Mouse (Mus musculus): ENCODE data around the gene Psd. TPM values are rescaled to one million over a fixed set of nuclear protein-coding genes. Genes with fewer than 3 reads are reported as not detected.

Gene Psd
- 12.0 and 13.4 TPM in 2 replicates for polyA plus RNA-seq (2016; fragmentation: Nextera tagmentation; extraction: Ambion mirVana)

DNA sequence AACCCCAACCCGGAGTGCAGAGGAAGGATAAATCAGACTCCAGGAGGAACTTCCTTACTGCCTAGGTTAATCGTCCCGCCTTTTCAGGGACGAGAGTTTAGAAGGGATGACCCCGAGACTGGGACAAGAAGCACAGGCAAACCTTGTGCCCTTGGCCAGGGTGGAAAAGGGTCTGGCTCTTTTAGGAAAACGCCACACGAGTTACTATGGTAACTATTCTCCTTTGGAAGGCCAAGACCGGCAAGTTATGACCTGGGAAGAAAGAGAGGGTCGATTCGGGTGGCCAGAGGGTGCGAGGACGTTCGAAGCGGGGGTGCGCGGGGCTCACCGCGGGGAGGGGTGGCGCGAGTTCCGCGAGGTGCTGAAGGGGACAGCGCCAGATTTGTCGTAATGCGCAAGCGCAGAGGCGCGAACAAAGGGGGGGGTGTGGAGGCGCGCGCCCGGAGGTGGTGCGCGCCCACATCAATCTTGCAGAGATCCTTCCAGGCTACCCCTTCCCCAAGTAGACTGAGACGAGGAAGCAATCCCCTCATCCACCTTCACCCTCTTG lies at the start of gene Psd:
Gene Psd, minus strand, starts transcription at position 401 of the 550 bp plus-strand sequence.
- no peak for ATAC-seq (ENCODE audit: insufficient number of reproducible peaks, low FRiP score)
- peak within 1 kb of the TSS; percentile 70; the same call in 1 of the 2 replicates for H3K27ac ChIP-seq (ENCODE audit: poor library complexity, severe bottlenecking)
- peak within 1 kb of the TSS; percentile 81 for H3K4me3 ChIP-seq
- peaks cover 22% of the 10 kb centered on the region for H3K4me1 ChIP-seq (replicated peaks)
- WGBS = under 1% methylated on average over 35 of the region's 35 CpGs
- peak within 1 kb of the TSS; percentile 84 for H3K9ac ChIP-seq
- peaks cover 58% of the 10 kb centered on the region for H3K27me3 ChIP-seq (replicated peaks)
- H3K36me3 ChIP-seq = peaks cover 13% of the 10 kb centered on the region
- H3K9me3 ChIP-seq (replicated peaks) = no peaks in the 10 kb centered on the region
- H3K4me2 ChIP-seq = peak within 1 kb of the TSS; percentile 99

DNA sequence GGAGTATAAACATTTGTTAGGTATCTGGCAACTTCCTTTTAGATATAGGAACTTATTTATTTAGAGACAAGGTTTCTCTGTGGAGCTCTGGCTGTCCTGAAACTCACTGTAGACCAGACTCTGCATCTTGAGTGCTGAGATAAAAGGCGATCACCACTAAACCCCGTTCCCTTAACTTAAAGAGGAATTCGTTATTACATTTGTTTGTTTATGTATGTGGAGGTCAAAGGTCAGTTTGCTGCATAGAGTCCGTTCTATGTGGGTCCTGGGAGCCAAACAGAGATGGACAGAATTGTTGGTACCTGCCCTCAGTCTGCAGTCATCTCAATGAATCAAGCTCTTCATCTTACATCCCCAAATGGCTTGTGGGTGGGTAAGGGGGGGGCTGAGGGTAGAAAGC lies 48.9 kb upstream of the Psd start:
- no peaks in the 10 kb centered on the region for H3K9me3 ChIP-seq (replicated peaks)
- no peak overlapping the region for H3K9ac ChIP-seq
- H3K4me1 ChIP-seq (replicated peaks) = no peaks in the 10 kb centered on the region; the same call in 1 of the 2 replicates
- no peak for ATAC-seq (ENCODE audit: insufficient number of reproducible peaks, low FRiP score)
- no peak overlapping the region for H3K4me3 ChIP-seq
- no peak overlapping the region for H3K27ac ChIP-seq (ENCODE audit: poor library complexity, severe bottlenecking)
- peaks cover 46% of the 10 kb centered on the region for H3K36me3 ChIP-seq
- H3K4me2 ChIP-seq = no peak overlapping the region
- no peaks in the 10 kb centered on the region for H3K27me3 ChIP-seq (replicated peaks)
- WGBS = 48% methylated on average over 4 of the region's 4 CpGs

DNA sequence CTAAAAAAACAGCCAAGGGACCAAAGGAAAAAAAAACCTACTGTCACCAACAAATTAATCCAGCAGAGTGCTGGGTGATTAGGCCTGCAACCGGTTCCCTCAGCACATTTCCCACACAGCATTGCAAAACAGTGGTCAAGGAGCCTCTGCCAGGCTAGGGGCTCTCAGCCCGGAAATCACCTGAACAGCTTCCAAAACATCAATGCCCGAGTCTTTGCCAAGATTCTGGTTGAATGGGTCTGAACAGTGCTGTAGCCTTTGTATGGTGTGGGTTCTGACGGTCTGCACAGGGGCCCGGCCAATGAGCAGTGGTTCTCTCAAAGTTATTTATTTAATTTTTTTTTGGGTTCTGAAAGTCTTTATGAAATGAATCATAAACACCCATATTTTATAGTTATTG lies 48.5 kb upstream of the Psd start:
- H3K4me1 ChIP-seq (replicated peaks) = no peaks in the 10 kb centered on the region; the same call in 1 of the 2 replicates
- H3K4me3 ChIP-seq = no peak overlapping the region
- no peak overlapping the region for H3K27ac ChIP-seq (ENCODE audit: poor library complexity, severe bottlenecking)
- no peak overlapping the region for H3K9ac ChIP-seq
- ATAC-seq (ENCODE audit: insufficient number of reproducible peaks, low FRiP score) = no peak
- no peaks in the 10 kb centered on the region for H3K9me3 ChIP-seq (replicated peaks)
- no peaks in the 10 kb centered on the region for H3K27me3 ChIP-seq (replicated peaks)
- 77% methylated on average over 5 of the region's 5 CpGs for WGBS
- no peak overlapping the region for H3K4me2 ChIP-seq
- peaks cover 42% of the 10 kb centered on the region for H3K36me3 ChIP-seq

DNA sequence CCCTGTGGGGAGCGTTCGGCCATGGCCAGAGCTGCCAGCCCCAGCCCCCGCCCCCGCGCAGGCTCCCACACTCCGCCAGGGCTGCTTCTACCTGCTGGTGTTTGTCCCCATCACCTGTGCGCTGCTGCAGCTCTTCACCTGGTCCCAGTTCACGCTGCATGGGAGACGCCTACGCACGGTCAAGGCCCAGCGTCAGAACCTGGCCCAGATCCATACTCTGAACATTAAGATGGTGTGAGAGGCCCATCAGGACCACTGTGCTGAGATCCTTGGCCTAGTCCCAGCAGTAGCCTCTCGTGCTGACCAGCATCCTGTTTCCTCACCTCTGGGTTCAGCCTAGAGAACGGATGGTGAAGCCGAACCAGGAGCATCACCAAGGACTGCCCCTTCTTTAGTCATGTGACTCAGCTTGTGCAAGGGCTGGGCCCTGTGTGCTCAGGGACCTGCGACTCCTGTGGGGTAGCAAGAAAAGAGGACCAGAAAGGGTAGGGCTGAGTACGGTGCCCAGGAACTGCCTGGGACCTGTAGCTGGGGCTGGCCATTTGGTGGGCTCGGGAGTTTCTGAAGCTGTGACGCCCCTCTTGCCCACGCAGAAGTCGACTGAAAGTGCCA lies 47.6 kb upstream of the Psd start:
- H3K4me3 ChIP-seq = no peak overlapping the region
- ATAC-seq (ENCODE audit: insufficient number of reproducible peaks, low FRiP score) = 0 out of 2 replicates have a peak, but pooled peaks have one; percentile 33

DNA sequence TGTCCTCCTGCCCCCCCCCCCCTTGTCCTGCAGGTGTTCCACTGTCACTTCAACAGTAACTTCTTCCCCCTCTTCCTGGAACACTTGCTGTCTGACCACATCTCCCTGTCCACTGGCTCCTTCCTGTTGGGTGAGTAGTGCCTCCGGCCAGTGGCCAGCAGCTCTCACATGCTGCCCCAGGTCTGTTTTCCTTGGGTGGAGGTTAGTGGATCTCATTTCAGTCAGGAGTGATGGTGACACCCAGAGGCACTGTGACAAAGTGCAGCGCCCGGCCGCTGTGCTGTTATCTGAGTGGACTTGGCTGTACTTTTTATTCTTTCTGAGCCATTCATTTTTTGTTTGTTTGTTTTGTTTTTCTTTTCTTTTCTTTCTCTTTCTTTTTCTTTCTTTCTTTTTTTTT lies 42.2 kb upstream of the Psd start:
- Histone ChIP-seq H3K27ac (ENCODE audit: poor library complexity, severe bottlenecking) (no peak overlapping the region), H3K9ac (no peak overlapping the region), H3K4me1 (replicated peaks) (0 out of 2 replicates have a peak, but pooled peaks cover 2% of the 10 kb centered on the region), H3K4me3 (no peak overlapping the region), H3K9me3 (replicated peaks) (no peaks in the 10 kb centered on the region), H3K36me3 (no peaks in the 10 kb centered on the region), H3K4me2 (no peak overlapping the region), H3K27me3 (replicated peaks) (no peaks in the 10 kb centered on the region)
- 13% methylated on average over 4 of the region's 4 CpGs for WGBS
- peak; percentile 71; the same call in 1 of the 2 replicates for ATAC-seq (ENCODE audit: insufficient number of reproducible peaks, low FRiP score)

More for the DNA sequence above, 47.6 kb upstream of the Psd start:
- Histone ChIP-seq H3K9ac (no peak overlapping the region), H3K9me3 (replicated peaks) (no peaks in the 10 kb centered on the region), H3K36me3 (peaks cover 33% of the 10 kb centered on the region), H3K4me1 (replicated peaks) (no peaks in the 10 kb centered on the region; the same call in 1 of the 2 replicates), H3K27me3 (replicated peaks) (no peaks in the 10 kb centered on the region), H3K4me2 (no peak overlapping the region), H3K27ac (ENCODE audit: poor library complexity, severe bottlenecking) (no peak overlapping the region)
- WGBS = 62% methylated on average over 21 of the region's 21 CpGs

DNA sequence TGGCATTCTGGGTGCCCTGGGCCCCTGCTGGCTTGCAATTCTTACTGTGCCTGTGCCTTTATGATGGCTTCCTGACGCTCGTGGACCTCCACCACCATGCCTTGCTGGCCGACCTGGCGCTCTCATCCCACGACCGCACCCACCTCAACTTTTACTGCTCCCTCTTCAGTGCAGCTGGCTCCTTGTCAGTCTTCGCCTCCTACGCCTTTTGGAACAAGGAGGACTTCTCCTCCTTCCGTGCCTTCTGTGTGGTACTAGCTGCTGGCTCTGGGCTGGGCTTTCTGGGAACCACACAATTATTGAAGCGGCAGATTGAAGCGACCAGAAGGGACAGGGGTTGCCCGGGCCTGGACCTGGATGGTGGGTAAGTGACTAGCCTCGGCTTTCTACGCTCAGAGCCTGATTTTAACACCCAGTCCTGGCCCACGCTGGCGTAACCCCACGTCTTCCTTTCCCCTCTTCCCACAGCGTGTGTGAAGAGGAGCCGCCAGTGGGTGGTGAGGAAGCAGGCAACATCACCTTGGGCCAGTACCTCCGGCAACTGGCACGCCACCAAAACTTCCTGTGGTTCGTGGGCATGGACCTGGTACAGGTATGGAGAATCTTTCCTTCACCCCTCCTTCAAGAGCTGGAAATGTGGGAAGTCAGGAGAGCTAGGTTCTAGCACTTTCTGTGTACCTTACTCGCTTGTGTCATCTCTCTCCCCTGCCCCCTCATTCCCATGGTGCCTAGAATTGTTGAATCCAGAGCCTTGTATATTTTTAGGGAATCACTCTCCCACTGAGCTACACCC lies 41.0 kb upstream of the Psd start:
- Histone ChIP-seq H3K4me1 (replicated peaks) (0 out of 2 replicates have a peak, but pooled peaks cover 2% of the 10 kb centered on the region), H3K4me3 (no peak overlapping the region), H3K27me3 (replicated peaks) (no peaks in the 10 kb centered on the region), H3K36me3 (no peaks in the 10 kb centered on the region), H3K27ac (ENCODE audit: poor library complexity, severe bottlenecking) (no peak overlapping the region), H3K9me3 (replicated peaks) (no peaks in the 10 kb centered on the region), H3K4me2 (no peak overlapping the region), H3K9ac (no peak overlapping the region)
- ATAC-seq (ENCODE audit: insufficient number of reproducible peaks, low FRiP score) = no peak
- WGBS = 83% methylated on average over 23 of the region's 23 CpGs

DNA sequence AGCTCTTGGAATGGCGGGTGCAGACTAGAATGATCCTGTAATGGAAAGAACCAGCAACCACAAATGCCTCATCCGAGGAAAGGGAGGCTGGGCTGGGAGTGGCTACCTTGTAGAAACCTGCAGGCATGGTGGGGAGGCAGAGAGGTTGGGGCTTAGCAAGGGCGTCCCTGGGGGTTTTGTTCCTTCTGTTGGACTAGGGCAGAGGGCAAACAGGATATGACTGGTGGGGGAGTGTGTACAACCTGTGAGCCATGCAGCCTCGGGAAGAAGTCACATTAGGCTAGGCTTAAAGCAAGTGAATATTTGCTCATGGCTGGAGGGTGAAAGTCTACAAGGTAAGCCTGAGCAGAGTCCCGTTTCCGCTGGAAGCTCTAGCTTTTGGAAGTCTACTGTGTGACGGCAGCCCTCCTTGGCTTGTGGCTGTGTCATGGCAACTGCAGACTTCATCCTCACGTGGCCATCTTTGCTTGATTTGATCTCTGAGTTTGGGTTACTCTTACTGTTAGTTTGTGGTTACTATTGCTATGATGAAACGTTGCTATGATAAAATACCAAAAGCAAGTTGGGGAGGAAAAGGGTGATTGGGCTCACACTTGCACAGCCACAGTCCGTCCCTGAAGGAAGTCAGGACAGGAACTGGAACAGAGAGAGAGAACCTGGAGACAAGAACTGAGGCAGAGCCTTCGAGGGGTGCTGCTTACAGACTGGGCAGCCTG lies 36.5 kb upstream of the Psd start:
- Histone ChIP-seq H3K4me2 (no peak overlapping the region), H3K9me3 (replicated peaks) (no peaks in the 10 kb centered on the region), H3K27me3 (replicated peaks) (peaks cover 2% of the 10 kb centered on the region), H3K4me3 (no peak overlapping the region), H3K27ac (ENCODE audit: poor library complexity, severe bottlenecking) (no peak overlapping the region), H3K9ac (no peak overlapping the region), H3K36me3 (no peaks in the 10 kb centered on the region), H3K4me1 (replicated peaks) (no peaks in the 10 kb centered on the region)
- 78% methylated on average over 11 of the region's 11 CpGs for WGBS
- no peak for ATAC-seq (ENCODE audit: insufficient number of reproducible peaks, low FRiP score)

DNA sequence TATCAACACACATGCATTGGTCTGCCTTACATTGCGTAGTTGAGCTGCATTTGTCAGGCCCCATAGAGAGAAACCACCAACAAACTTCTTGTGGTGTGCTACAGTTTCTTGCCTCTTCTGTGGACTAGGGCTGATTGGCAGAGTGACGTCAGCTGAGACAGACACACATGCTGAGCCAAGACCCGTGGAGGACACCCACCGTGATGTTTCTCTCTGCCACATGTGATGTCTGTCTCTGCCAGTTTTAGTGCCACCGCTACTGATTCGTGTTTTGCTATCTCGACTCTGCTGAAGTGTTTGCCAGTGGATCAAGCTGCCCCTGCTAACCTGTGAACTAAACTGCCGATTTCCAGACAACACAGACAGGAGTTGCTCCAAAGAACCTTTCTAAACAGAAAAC lies 35.1 kb upstream of the Psd start:
- H3K27ac ChIP-seq (ENCODE audit: poor library complexity, severe bottlenecking) = no peak overlapping the region
- no peaks in the 10 kb centered on the region for H3K9me3 ChIP-seq (replicated peaks)
- H3K4me2 ChIP-seq = no peak overlapping the region
- ATAC-seq (ENCODE audit: insufficient number of reproducible peaks, low FRiP score) = no peak
- peaks cover 14% of the 10 kb centered on the region for H3K27me3 ChIP-seq (replicated peaks)
- 81% methylated on average over 8 of the region's 8 CpGs for WGBS
- peaks cover 1% of the 10 kb centered on the region; the same call in 1 of the 2 replicates for H3K4me1 ChIP-seq (replicated peaks)
- no peak overlapping the region for H3K9ac ChIP-seq
- H3K4me3 ChIP-seq = no peak overlapping the region
- no peaks in the 10 kb centered on the region for H3K36me3 ChIP-seq

DNA sequence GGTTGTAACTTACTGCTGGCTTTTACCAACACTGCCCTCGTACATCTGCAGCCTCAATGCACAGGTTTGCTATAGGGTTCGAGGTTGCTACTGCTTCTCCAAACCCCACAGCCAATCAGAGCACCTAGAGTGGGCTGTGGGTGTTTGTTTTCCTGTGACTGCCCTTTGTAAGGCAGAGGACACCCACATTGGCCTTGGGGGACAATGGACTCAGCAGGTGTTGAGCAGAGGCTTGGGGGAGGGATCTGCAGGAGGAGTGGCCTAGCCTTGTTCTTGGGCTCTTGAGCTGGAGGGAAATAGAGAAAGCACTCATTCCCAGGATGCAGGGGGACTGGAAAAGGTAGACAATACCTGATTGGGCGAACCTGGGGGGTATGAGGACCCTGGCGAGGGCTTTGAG lies 31.4 kb upstream of the Psd start:
- H3K27me3 ChIP-seq (replicated peaks) = peaks cover 18% of the 10 kb centered on the region
- no peaks in the 10 kb centered on the region for H3K36me3 ChIP-seq
- peak overlapping the region; percentile 87 for H3K4me2 ChIP-seq
- no peak overlapping the region for H3K27ac ChIP-seq (ENCODE audit: poor library complexity, severe bottlenecking)
- H3K9me3 ChIP-seq (replicated peaks) = no peaks in the 10 kb centered on the region
- H3K4me3 ChIP-seq = no peak overlapping the region
- H3K9ac ChIP-seq = no peak overlapping the region
- peaks cover 3% of the 10 kb centered on the region; the same call in 1 of the 2 replicates for H3K4me1 ChIP-seq (replicated peaks)
- ATAC-seq (ENCODE audit: insufficient number of reproducible peaks, low FRiP score) = no peak
- WGBS = 62% methylated on average over 4 of the region's 4 CpGs

DNA sequence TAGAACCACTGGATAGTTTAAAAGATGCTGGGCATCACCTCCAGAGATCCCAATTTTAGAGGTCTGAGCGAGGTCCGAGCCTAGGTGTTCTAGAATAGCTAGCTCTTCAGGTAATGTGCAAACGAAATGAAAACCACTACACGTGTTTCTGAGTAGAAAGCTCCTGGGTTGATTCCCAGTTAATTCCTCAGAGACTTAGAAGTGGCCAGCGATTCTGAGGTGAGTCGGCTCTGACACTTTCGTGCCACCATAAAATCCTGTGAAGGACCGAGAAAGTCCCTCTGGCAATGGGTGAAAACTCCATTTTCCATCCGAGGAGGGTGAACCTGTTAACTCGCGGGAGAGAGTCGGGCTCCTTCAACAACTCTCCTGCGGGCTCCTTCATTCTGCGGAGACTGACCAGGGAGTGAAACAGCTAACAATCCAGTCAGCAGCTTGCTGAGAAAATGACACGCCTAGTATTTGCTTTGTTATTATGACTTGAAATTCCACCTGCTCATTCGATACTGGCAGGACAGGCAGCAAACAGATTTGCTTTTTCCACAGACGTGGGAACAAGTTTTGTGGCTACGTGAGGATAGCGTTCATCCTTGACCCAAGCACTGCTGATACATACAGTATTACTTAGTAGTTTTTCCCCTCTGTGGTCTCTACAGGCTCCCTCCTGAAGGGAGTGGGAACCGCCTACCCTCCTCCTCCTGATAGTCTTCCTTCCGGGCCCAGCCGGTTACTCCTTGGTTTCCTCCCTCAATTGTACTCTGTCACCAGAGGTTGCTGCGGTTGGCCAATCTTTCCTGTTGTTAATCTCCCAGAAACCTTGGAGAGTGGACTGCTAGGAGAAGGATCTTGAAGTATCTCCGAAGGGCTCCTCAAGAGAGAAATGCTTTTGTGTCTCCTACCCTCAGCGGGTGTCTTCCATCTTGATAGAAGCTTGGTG lies 30.7 kb upstream of the Psd start:
- Histone ChIP-seq H3K4me3 (peak overlapping the region; percentile 61), H3K4me2 (peak overlapping the region; percentile 87), H3K27me3 (replicated peaks) (peaks cover 23% of the 10 kb centered on the region), H3K9me3 (replicated peaks) (no peaks in the 10 kb centered on the region), H3K9ac (no peak overlapping the region; the same call in 1 of the 2 replicates), H3K4me1 (replicated peaks) (peaks cover 3% of the 10 kb centered on the region; the same call in 1 of the 2 replicates), H3K27ac (ENCODE audit: poor library complexity, severe bottlenecking) (no peak overlapping the region), H3K36me3 (no peaks in the 10 kb centered on the region)
- WGBS = 16% methylated on average over 25 of the region's 25 CpGs
- 0 out of 2 replicates have a peak, but pooled peaks have one; percentile 41 for ATAC-seq (ENCODE audit: insufficient number of reproducible peaks, low FRiP score)

Data from heart, embryonic 12.5 days (tissue).